Mouse (Mus musculus): Measurements from ENCODE around the gene Ccm2. TPM values are rescaled to one million over a fixed set of nuclear protein-coding genes. Genes with fewer than 3 reads are reported as not detected.

The Ccm2 gene
- polyA plus RNA-seq, 1 experiment from 2014 or later, result 33.9 TPM

DNA sequence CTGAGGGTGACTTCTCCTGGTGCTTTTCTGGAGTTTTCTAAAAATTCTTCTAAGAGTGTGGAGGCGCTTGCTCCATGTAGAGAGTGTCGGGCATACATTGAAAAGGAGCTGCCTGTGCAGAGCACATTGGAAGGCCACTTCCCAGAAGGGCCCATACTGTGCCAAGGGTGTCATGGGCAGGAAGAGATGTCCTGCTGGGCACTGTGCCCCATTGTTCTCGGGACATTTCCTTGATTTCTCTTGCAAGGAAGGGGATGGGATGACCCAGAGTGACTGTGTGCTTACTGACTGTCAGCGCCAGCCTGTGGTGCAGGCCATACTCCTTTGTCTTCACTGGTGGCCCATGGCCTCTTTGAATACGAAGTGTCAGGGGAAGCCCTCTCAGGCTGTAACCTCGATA, 92.4 kb downstream of the Ccm2 start:
- ATAC-seq (no peak), DNase-seq (no peak)
- TF ChIP-seq EP300 (IDR thresholded peaks at IDR 0.05; ENCODE audit: low read depth), result no peak
- TF ChIP-seq CTCF (IDR thresholded peaks at IDR 0.05; ENCODE audit: low read depth), result no peak
- no peak overlapping the region for H3K9ac ChIP-seq (replicated peaks)
- no peaks in the 10 kb centered on the region for H3K9me3 ChIP-seq (ENCODE audit: low read length)
- no peaks in the 10 kb centered on the region for H3K27me3 ChIP-seq (ENCODE audit: insufficient read depth, low read length)
- H3K4me2 ChIP-seq (ENCODE audit: low read depth, low read length), result no peak overlapping the region
- H3K4me3 ChIP-seq (ENCODE audit: low read depth, low read length), result no peak overlapping the region
- H3K36me3 ChIP-seq (replicated peaks; ENCODE audit: insufficient read depth, low read length), result no peaks in the 10 kb centered on the region
- H3K4me1 ChIP-seq (ENCODE audit: insufficient read depth), result no peaks in the 10 kb centered on the region
- H3K27ac ChIP-seq (ENCODE audit: low read depth), result no peak overlapping the region
- 71% methylated on average over 6 of the region's 6 CpGs for WGBS (ENCODE audit: insufficient replicate concordance)

DNA sequence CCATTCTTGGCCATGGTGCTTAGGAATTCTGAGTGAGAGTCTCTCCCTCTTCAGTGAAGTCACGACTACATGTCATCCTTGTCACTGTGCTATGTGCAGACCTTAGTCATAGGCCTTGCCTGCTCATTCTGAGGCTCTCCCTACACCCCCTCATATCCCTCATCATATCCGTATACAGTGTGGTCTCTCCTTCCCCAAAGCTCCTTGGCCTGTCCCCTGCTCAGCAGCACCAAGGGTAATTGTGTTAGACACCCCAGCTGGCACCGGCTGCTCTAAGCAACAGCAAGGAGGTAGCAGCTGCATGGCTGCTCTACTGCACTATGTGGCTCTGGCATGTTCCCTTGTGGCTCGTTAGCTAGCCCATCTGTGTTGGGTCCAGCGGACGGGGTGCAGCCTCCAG, 97.9 kb downstream of the Ccm2 start:
- TF ChIP-seq EP300 (IDR thresholded peaks at IDR 0.05; ENCODE audit: low read depth) (no peak), CTCF (IDR thresholded peaks at IDR 0.05; ENCODE audit: low read depth) (no peak)
- WGBS (ENCODE audit: insufficient replicate concordance), result 82% methylated on average over 6 of the region's 6 CpGs

More for the DNA sequence above, 97.9 kb downstream of the Ccm2 start:
- no peaks in the 10 kb centered on the region for H3K4me1 ChIP-seq (ENCODE audit: insufficient read depth)
- DNase-seq (no peak), ATAC-seq (no peak)
- no peak overlapping the region for H3K4me3 ChIP-seq (ENCODE audit: low read depth, low read length)
- H3K27me3 ChIP-seq (ENCODE audit: insufficient read depth, low read length), result no peaks in the 10 kb centered on the region
- no peak overlapping the region for H3K9ac ChIP-seq (replicated peaks)
- H3K9me3 ChIP-seq (ENCODE audit: low read length), result no peaks in the 10 kb centered on the region
- no peaks in the 10 kb centered on the region for H3K36me3 ChIP-seq (replicated peaks; ENCODE audit: insufficient read depth, low read length)
- H3K4me2 ChIP-seq (ENCODE audit: low read depth, low read length), result no peak overlapping the region
- no peak overlapping the region for H3K27ac ChIP-seq (ENCODE audit: low read depth)

Other genes with a start within 250 kb of the Ccm2 start
- 3.4 and 3.7 TPM in 2 replicates for gene Zmiz2, start 157.8 kb upstream of the Ccm2 start, polyA plus RNA-seq (2015; fragmentation: Nextera tagmentation; extraction: Ambion mirVana)
- 2,313 and 2,332 TPM in 2 replicates for gene Ppia, start 131.4 kb upstream of the Ccm2 start, polyA plus RNA-seq (2015; fragmentation: Nextera tagmentation; extraction: Ambion mirVana)
- 135 and 137 TPM in 2 replicates for gene H2afv, start 102.4 kb upstream of the Ccm2 start, polyA plus RNA-seq (2015; fragmentation: Nextera tagmentation; extraction: Ambion mirVana)
- 5.6 and 6.1 TPM in 2 replicates for gene Purb, start 71.0 kb upstream of the Ccm2 start, polyA plus RNA-seq (2015; fragmentation: Nextera tagmentation; extraction: Ambion mirVana)
- 8.2 and 9.4 TPM in 2 replicates for gene Myo1g, start 25.9 kb upstream of the Ccm2 start, polyA plus RNA-seq (2015; fragmentation: Nextera tagmentation; extraction: Ambion mirVana)
- gene Nacad, start 59.2 kb downstream of the Ccm2 start, polyA plus RNA-seq (2015; fragmentation: Nextera tagmentation; extraction: Ambion mirVana), result 1.5 and 1.6 TPM in 2 replicates
- gene Tbrg4, start 79.2 kb downstream of the Ccm2 start, polyA plus RNA-seq (2015; fragmentation: Nextera tagmentation; extraction: Ambion mirVana), result 19.6 and 23.5 TPM in 2 replicates
- gene Wap, start 91.8 kb downstream of the Ccm2 start, polyA plus RNA-seq (2015; fragmentation: Nextera tagmentation; extraction: Ambion mirVana), result not detected in 2 replicates
- gene Ramp3, start 111.6 kb downstream of the Ccm2 start, polyA plus RNA-seq (2015; fragmentation: Nextera tagmentation; extraction: Ambion mirVana), result 0.20 and 0.28 TPM in 2 replicates